In genomic region chr10:51963671-51964070, GRCm38 (mm10) we compare ENCODE assay signal across 18 mouse cellular contexts. TPM values are rescaled to one million over a fixed set of nuclear protein-coding genes. Genes with fewer than 3 reads are reported as not detected.
"Had no signal": no experiment of that assay in that cellular context is flagged by ENCODE, and none has a peak within 500 bp of the region (broad histone marks: within the 10 kb centered on the region; RNA-seq: fewer than 3 reads in every experiment).

No protein-coding gene starts in this region.

- H3K27me3 ChIP-seq: limb, embryonic 12.5 days; liver, embryonic 13.5 days; lung, embryonic 15.5 days; megakaryocyte, embryonic 14.5 days; neural tube, embryonic 13.5 days had no signal

- H3K36me3 ChIP-seq: limb, embryonic 12.5 days; liver, embryonic 13.5 days; lung, embryonic 15.5 days; neural tube, embryonic 13.5 days had no signal

- H3K27ac ChIP-seq: limb, embryonic 12.5 days; liver, embryonic 13.5 days; lung, embryonic 15.5 days; macrophage; neural tube, embryonic 13.5 days had no signal

- H3K4me2 ChIP-seq: limb, embryonic 12.5 days; liver, embryonic 13.5 days; lung, embryonic 15.5 days; midbrain, embryonic 11.5 days; neural tube, embryonic 13.5 days had no signal

- H3K4me1 ChIP-seq: limb, embryonic 12.5 days; liver, embryonic 13.5 days; lung, embryonic 15.5 days; megakaryocyte, embryonic 14.5 days had no signal

- H3K9ac ChIP-seq: limb, embryonic 12.5 days; liver, embryonic 13.5 days; liver, postnatal 0 days; lung, embryonic 15.5 days; neural tube, embryonic 13.5 days had no signal

- DNase-seq: kidney, postnatal 25 days; layer of hippocampus, adult 9-11 months; layer of hippocampus, postnatal 36 days; liver; liver, embryonic 13.5 days; liver, postnatal 0 days; lung, postnatal 14 days; retina, postnatal 1 day; thymus, postnatal 36 days had no signal

- H3K4me3 ChIP-seq: limb, embryonic 12.5 days; liver, embryonic 13.5 days; lung, embryonic 15.5 days; megakaryocyte, embryonic 14.5 days; neural tube, embryonic 13.5 days had no signal

- H3K9me3 ChIP-seq: limb, embryonic 12.5 days; lung, embryonic 15.5 days; megakaryocyte, embryonic 14.5 days; neural tube, embryonic 13.5 days had no signal

- ATAC-seq: liver, postnatal 0 days; midbrain, embryonic 16.5 days had no signal

RNA-seq across cellular contexts. Expression of gene Vgll2, which starts 58.6 kb away (rescaled TPM):
- total RNA-seq: layer of hippocampus, postnatal 36 days; left cerebral cortex, adult 8-10 months had no signal
- polyA plus RNA-seq: liver, postnatal 0 days; macrophage; small intestine, adult 2 months had no signal
